Mouse (Mus musculus): ENCODE results near the gene Acbd4.

DNA sequence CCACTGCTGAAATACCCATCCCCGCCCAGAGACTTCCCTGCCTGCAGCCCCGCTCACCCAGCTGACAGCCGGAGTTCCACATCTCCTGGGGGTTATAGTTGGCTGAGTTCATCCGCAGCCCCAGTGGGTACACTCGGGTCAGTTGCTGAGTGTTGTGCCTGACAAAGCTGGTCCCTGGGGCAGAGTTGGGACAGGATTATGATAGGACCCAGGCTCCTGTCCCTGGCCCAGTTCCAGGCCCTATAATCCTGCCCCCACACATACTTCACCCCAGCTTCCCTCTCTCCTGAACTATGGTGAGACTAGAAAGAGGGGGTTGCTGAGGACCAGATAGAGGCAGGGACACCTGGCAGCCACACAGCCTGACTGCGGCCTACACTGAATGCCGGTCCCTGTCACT lies 27.8 kb upstream of the Acbd4 start:
- TF ChIP-seq CTCF (IDR thresholded peaks at IDR 0.05; ENCODE audit: insufficient read depth, low read length) (no peak), POLR2A (IDR thresholded peaks at IDR 0.05; ENCODE audit: borderline replicate concordance, extremely low read depth, low read depth, low read length) (no peak)
